Mouse (Mus musculus) heart, postnatal 36 days (tissue): ENCODE results near the gene B830017H08Rik. TPM values are rescaled to one million over a fixed set of nuclear protein-coding genes. Genes with fewer than 3 reads are reported as not detected.
A peak's percentile ranks its signal among the peaks of the same experiment; 100 is the strongest.

ENCODE experiments used
- DNase-seq, 2 experiments: peaks; one replicate each; pipeline ENCODE4 v3.0.0; 2021 to 2022
- intact Hi-C: fragments of 180-260 bp; cut with DNase I; formaldehyde crosslinking; loops from one replicate; pipeline ENCODE4 v1.15.1; 2025
- total RNA-seq, 2 experiments: library from RNA; stranded (reverse); gene quantifications; 2 replicates each; pipeline ENCODE4 v1.2.3; 2021

B830017H08Rik gene
- not detected for total RNA-seq

- intact Hi-C loops = no loop called here
- DNase-seq = no peak
Measured at GRCm38 (mm10) chr16:17832821-17833220, at the start of gene B830017H08Rik. TSS of gene B830017H08Rik (plus strand) at chr16:17833121.

DNA sequence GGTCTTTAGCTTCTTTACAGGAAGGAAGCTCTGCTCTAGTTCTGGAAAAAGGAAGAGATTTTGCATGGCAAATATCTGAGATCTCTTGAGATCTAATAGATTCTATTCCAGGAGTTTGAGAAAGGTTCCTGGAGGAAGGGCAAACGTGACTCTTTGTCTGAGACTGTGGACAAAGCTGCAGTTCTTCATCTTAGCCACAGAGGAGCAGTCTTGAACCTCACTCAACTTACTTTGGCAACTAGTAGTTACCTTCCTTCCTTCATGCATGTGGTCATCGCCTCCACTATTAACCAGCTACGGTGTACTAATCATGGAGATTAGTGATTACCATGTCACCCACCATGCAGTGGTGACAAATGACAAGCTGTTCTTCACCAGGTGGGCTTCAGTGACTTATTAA is 47.6 kb upstream of the B830017H08Rik start:
- no peak for DNase-seq
- intact Hi-C loops = loop anchor here (1.0 kb wide), 1 partner anchor 27 kb away; no protein-coding TSS in a partner anchor

- intact Hi-C loops = no loop called here
- no peak for DNase-seq
Measured at GRCm38 (mm10) chr16:17792728-17793127, 40.2 kb upstream of the B830017H08Rik start.

DNA sequence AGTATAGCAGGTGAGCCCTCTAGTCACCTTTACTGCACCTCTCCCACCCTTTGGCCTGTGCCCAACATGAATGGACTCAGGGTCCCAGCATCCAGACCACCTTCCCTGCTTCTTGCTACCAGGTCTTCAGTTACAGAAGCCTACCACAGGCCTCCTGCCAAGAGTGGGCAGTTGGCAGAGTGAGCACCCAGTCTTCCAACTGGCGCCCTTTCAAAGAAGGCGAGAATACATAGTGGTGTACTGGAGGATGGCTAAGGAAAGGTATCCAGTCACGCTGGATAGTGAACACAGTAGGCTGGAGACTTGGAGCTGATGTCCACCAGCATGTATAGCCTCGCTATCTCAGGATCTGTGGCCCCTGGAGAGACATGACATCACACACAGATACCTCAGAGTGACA is 38.9 kb upstream of the B830017H08Rik start:
- intact Hi-C loops = no loop called here
- DNase-seq = no peak

GRCm38 (mm10) chr16:17795643-17796042 is 37.3 kb upstream of the B830017H08Rik start:
- DNase-seq = no peak
- intact Hi-C loops = no loop called here

DNA sequence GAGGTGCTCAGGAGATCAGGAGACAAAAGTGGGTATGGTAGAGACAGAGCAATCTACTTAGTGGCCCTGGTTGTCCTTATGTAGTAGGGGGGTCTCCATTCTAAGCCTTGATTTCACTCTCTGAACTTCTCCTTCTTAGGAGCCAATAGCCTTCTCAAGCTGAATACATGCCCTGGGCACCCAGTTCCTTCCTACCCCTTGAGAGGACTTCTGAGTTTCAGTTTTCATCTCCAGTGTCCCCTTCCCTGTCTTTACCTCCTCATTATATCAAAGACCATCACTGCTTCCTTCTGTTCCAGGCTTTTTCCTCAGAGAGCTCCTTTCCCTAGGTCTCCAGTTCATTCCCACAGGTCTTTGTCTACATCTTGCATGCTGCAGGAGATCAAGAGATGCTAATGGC is 36.4 kb upstream of the B830017H08Rik start:
- DNase-seq = no peak
- intact Hi-C loops = no loop called here

- intact Hi-C loops = no loop called here
- peak; percentile 70 to 71 for DNase-seq
Measured at GRCm38 (mm10) chr16:17796971-17797811, 35.7 kb upstream of the B830017H08Rik start, which contains the start of gene Scarf2. TSS of gene Scarf2 (plus strand) at chr16:17797282.

DNA sequence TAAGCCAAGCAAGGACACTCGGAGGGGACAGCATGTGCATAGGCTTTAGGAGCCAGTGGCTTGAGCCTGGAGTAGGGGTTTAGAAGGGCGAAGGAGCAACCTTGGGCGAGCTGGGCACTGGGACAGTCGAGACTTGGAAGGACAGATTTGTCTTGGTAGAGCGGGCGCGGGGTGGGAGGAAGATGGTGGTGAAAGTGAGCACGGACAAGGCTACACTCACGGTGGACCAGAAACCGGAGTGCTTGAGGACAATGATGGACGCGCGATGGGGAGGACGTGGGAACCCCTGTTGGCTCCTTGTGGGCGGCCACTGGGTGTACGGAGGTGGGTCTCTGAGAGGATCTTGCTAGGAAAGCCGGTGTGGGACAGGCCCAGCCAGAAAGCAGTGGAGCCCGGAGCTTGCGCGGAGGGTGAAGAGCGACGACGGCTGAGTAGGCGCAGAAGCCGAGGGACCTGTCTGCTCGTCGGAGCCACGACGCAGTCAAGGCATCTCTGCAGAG is 35.1 kb upstream of the B830017H08Rik start:
- intact Hi-C loops = no loop called here
- no peak for DNase-seq

GRCm38 (mm10) chr16:17798321-17799180 is 34.4 kb upstream of the B830017H08Rik start:
- DNase-seq = peak; percentile 59 to 64
- intact Hi-C loops = no loop called here

- intact Hi-C loops = no loop called here
- no peak for DNase-seq
Measured at GRCm38 (mm10) chr16:17799584-17799983, 33.3 kb upstream of the B830017H08Rik start.

DNA sequence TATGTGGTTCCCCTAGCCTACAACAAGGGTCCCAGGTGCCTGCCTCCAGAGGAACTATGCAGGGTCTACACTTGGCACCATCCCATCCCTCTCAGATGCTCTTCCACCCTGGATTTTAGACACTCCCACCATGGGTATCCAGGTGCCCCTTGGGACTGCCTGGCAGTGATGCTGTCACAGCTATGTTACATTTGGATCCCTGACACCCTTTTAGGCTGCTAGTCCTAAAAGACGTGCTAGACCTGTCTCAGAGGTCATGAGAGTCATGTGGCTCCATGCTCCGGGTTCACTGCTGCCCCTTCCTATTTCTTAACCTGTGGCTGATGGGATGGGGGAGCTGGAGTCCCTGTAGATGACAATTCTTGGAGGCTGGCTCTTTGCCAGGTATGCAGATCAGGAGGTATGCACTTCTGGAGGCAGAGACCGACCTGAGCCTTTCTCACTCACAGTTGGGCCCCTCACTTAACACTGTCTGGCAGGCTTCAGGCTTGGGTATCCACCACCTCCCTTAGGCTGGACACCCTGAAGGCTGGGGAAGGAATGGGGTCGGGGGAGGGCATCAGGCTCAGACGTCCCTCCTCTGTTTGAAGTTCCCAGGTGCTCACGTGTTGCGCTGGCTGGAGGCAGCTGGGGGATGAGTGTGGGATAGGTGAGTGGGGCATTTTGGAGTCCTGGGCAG is 31.0 kb upstream of the B830017H08Rik start:
- intact Hi-C loops = no loop called here
- no peak for DNase-seq

- intact Hi-C loops = no loop called here
- DNase-seq = no peak
Measured at GRCm38 (mm10) chr16:17802456-17802838, 30.5 kb upstream of the B830017H08Rik start.

- DNase-seq = peak in 1 of 2 experiments; percentile 57
- intact Hi-C loops = no loop called here
Measured at GRCm38 (mm10) chr16:17802839-17803674, 29.9 kb upstream of the B830017H08Rik start.

DNA sequence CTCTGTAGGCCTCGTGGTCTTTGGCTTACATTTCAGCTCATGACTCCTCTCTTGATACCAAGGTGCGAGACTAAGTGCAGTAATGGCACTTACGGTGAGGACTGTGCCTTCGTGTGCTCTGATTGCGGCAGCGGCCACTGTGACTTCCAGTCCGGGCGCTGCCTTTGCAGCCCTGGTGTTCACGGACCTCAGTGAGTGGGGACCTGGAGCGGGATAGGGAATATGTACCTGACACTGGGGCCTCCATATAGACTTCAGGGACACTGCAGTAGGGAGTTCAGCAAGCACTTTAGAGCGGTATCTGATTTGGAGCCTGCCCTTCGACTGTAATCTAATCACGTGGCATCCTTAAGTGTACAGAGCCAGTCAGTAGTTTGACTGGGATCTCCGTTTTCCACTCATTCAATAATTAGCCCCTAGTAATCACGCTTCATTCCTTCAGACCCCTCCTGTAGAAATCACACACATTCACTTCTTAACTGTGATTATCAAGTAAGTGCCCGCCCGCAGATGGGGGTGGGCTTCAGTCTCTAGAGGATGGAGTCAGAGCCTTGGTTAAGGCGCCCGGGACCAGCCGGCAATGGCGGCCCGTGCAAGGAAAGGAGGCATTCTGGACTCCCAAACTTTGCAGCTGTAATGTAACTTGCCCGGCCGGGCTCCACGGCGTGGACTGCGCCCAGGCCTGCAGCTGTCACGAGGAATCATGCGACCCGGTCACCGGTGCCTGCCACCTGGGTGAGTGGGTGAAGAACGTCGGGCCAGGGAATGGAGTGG is 29.1 kb upstream of the B830017H08Rik start:
- DNase-seq = no peak
- intact Hi-C loops = no loop called here

- intact Hi-C loops = no loop called here
- DNase-seq = no peak
Measured at GRCm38 (mm10) chr16:17804449-17804912, 28.4 kb upstream of the B830017H08Rik start.

- DNase-seq = no peak
- intact Hi-C loops = loop anchor here (5.0 kb wide), 1 partner anchor 158 kb away; the partner anchor contains the start of gene Ccdc74a
Measured at GRCm38 (mm10) chr16:17804982-17805381, 27.9 kb upstream of the B830017H08Rik start.

- DNase-seq = no peak
- intact Hi-C loops = loop anchor here (5.0 kb wide), 1 partner anchor 159 kb away; the partner anchor contains the start of gene Ccdc74a
Measured at GRCm38 (mm10) chr16:17806581-17807191, 26.2 kb upstream of the B830017H08Rik start.
